Mouse (Mus musculus) embryonic facial prominence, embryonic 12.5 days (tissue): ENCODE results near the gene Btnl6. TPM values are rescaled to one million over a fixed set of nuclear protein-coding genes. Genes with fewer than 3 reads are reported as not detected.

Source experiments
- ATAC-seq: fragments of 200-750 bp; cut with Nextera tagmentation; 2 replicates; pipeline ENCODE4 v1.8.0; 2017; ENCODE audit not compliant: insufficient number of reproducible peaks, insufficient read depth, low FRiP score, low TSS enrichment
- H3K27ac ChIP-seq: fragments of 300-500 bp; sonication (generic); 2 replicates; pipeline ENCODE4 v1.5.1; 2016; ENCODE audit warnings: mild to moderate bottlenecking
- H3K27me3 ChIP-seq: fragments of 300-500 bp; sonication (generic); 2 replicates; pipeline ENCODE4 v1.6.1; 2016; ENCODE audit warnings: mild to moderate bottlenecking, moderate library complexity
- H3K36me3 ChIP-seq: fragments of 300-500 bp; sonication (generic); 2 replicates; pipeline ENCODE4 v1.6.1; 2016; ENCODE audit warnings: mild to moderate bottlenecking
- H3K4me1 ChIP-seq: fragments of 300-500 bp; sonication (generic); 2 replicates; pipeline ENCODE4 v1.6.1; 2016
- H3K4me2 ChIP-seq: fragments of 300-500 bp; sonication (generic); replicated peaks from 2 replicates; pipeline ENCODE4 v1.6.1; 2016; ENCODE audit warnings: mild to moderate bottlenecking, moderate library complexity
- H3K4me3 ChIP-seq: fragments of 300-500 bp; sonication (generic); 2 replicates; pipeline ENCODE4 v1.5.1; 2016; ENCODE audit warnings: mild to moderate bottlenecking
- H3K9ac ChIP-seq: fragments of 300-500 bp; sonication (generic); 2 replicates; pipeline ENCODE4 v1.6.1; 2016; ENCODE audit warnings: mild to moderate bottlenecking, moderate library complexity
- H3K9me3 ChIP-seq: fragments of 300-500 bp; sonication (generic); 2 replicates; pipeline ENCODE4 v1.6.1; 2016; ENCODE audit warnings: mild to moderate bottlenecking, moderate library complexity
- WGBS: fragments of 180-500 bp; shearing (Covaris S2); methylation state at CpG from one replicate; pipeline ENCODE4 v1.1.7; 2016; 5-methylcytosine and 5-hydroxymethylcytosine counted together
- polyA plus RNA-seq: library from polyadenylated mRNA; unstranded; fragments of >200 nt; fragmentation: Nextera tagmentation; extraction: Ambion mirVana; gene quantifications from 2 replicates; pipeline ENCODE4 v1.2.1, GENCODE M21; 2016

Btnl6 gene
- not detected in 2 replicates for polyA plus RNA-seq

GRCm38 (mm10) chr17:34517252-34517651 is at the start of gene Btnl6:
Gene Btnl6 (minus strand): TSS chr17:34517352.
- H3K27ac ChIP-seq, result no peak within 1 kb of the TSS
- no peaks in the 10 kb centered on the region for H3K27me3 ChIP-seq
- H3K4me1 ChIP-seq, result no peaks in the 10 kb centered on the region
- no peak within 1 kb of the TSS for H3K4me2 ChIP-seq
- 88% methylated on average over 4 of the region's 4 CpGs for WGBS
- H3K36me3 ChIP-seq, result no peaks in the 10 kb centered on the region
- no peaks in the 10 kb centered on the region for H3K9me3 ChIP-seq
- H3K9ac ChIP-seq, result no peak within 1 kb of the TSS
- H3K4me3 ChIP-seq, result no peak within 1 kb of the TSS
- no peak for ATAC-seq

- WGBS, result 39% methylated on average over 3 of the region's 3 CpGs
- Histone ChIP-seq H3K36me3 (no peaks in the 10 kb centered on the region), H3K9me3 (no peaks in the 10 kb centered on the region), H3K27me3 (no peaks in the 10 kb centered on the region; the same call in 1 of the 2 replicates), H3K9ac (no peak overlapping the region), H3K4me3 (no peak overlapping the region), H3K4me1 (peaks cover 8% of the 10 kb centered on the region), H3K4me2 (0 out of 2 replicates have a peak overlapping the region, but pooled peaks have one; percentile 21), H3K27ac (peak overlapping the region; percentile 63; the same call in 1 of the 2 replicates)
- no peak for ATAC-seq
These were observed 47.6 kb upstream of the Btnl6 start for GRCm38 (mm10) chr17:34564796-34565195.

- H3K27me3 ChIP-seq, result no peaks in the 10 kb centered on the region; the same call in 1 of the 2 replicates
- no peak within 1 kb of the TSS for H3K4me3 ChIP-seq
- H3K36me3 ChIP-seq, result no peaks in the 10 kb centered on the region
- peak within 1 kb of the TSS; percentile 21; the same call in 1 of the 2 replicates for H3K4me2 ChIP-seq
- H3K27ac ChIP-seq, result peak within 1 kb of the TSS; percentile 63
- no peak within 1 kb of the TSS for H3K9ac ChIP-seq
- no peak for ATAC-seq
- WGBS, result 9% methylated on average over 6 of the region's 6 CpGs
- H3K9me3 ChIP-seq, result no peaks in the 10 kb centered on the region
- peaks cover 8% of the 10 kb centered on the region for H3K4me1 ChIP-seq
These were observed 46.9 kb upstream of the Btnl6 start, which contains the start of gene Notch4 for GRCm38 (mm10) chr17:34564003-34564421. Gene Notch4 (plus strand): TSS chr17:34564268.

- WGBS, result 73% methylated on average over 11 of the region's 11 CpGs
- Histone ChIP-seq H3K9me3 (no peaks in the 10 kb centered on the region), H3K4me2 (no peak overlapping the region), H3K27ac (no peak overlapping the region), H3K27me3 (no peaks in the 10 kb centered on the region), H3K9ac (no peak overlapping the region), H3K4me3 (no peak overlapping the region), H3K4me1 (peaks cover 8% of the 10 kb centered on the region), H3K36me3 (no peaks in the 10 kb centered on the region)
- no peak for ATAC-seq
These were observed 46.2 kb upstream of the Btnl6 start for GRCm38 (mm10) chr17:34563354-34563753.

GRCm38 (mm10) chr17:34562595-34562994 is 45.4 kb upstream of the Btnl6 start:
- H3K4me1 ChIP-seq, result peaks cover 8% of the 10 kb centered on the region
- no peak overlapping the region for H3K4me3 ChIP-seq
- no peaks in the 10 kb centered on the region for H3K27me3 ChIP-seq
- H3K9ac ChIP-seq, result no peak overlapping the region
- H3K4me2 ChIP-seq, result no peak overlapping the region
- no peak for ATAC-seq
- H3K9me3 ChIP-seq, result no peaks in the 10 kb centered on the region
- 61% methylated on average over 3 of the region's 3 CpGs for WGBS
- H3K36me3 ChIP-seq, result no peaks in the 10 kb centered on the region
- H3K27ac ChIP-seq, result no peak overlapping the region

GRCm38 (mm10) chr17:34561200-34561599 is 44.0 kb upstream of the Btnl6 start:
- Histone ChIP-seq H3K4me1 (peaks cover 8% of the 10 kb centered on the region), H3K9me3 (no peaks in the 10 kb centered on the region), H3K4me2 (no peak overlapping the region), H3K36me3 (no peaks in the 10 kb centered on the region), H3K4me3 (no peak overlapping the region), H3K27ac (no peak overlapping the region; the same call in 1 of the 2 replicates), H3K9ac (no peak overlapping the region), H3K27me3 (no peaks in the 10 kb centered on the region)
- 40% methylated on average over 8 of the region's 8 CpGs for WGBS
- ATAC-seq, result no peak

GRCm38 (mm10) chr17:34560438-34560837 is 43.3 kb upstream of the Btnl6 start:
- Histone ChIP-seq H3K27ac (no peak overlapping the region), H3K27me3 (no peaks in the 10 kb centered on the region), H3K36me3 (no peaks in the 10 kb centered on the region), H3K4me1 (peaks cover 8% of the 10 kb centered on the region), H3K4me3 (no peak overlapping the region), H3K9me3 (no peaks in the 10 kb centered on the region), H3K4me2 (no peak overlapping the region), H3K9ac (no peak overlapping the region)
- 88% methylated on average over 6 of the region's 6 CpGs for WGBS
- ATAC-seq, result no peak

- H3K36me3 ChIP-seq, result no peaks in the 10 kb centered on the region
- no peaks in the 10 kb centered on the region for H3K9me3 ChIP-seq
- no peaks in the 10 kb centered on the region for H3K27me3 ChIP-seq
- no peak overlapping the region for H3K4me3 ChIP-seq
- peaks cover 8% of the 10 kb centered on the region for H3K4me1 ChIP-seq
- H3K9ac ChIP-seq, result no peak overlapping the region
- WGBS, result 30% methylated on average over 15 of the region's 15 CpGs
- ATAC-seq, result no peak
- H3K27ac ChIP-seq, result no peak overlapping the region
- H3K4me2 ChIP-seq, result no peak overlapping the region
These were observed 42.7 kb upstream of the Btnl6 start for GRCm38 (mm10) chr17:34559895-34560294.

GRCm38 (mm10) chr17:34559116-34559515 is 42.0 kb upstream of the Btnl6 start:
- ATAC-seq, result no peak
- no peaks in the 10 kb centered on the region for H3K36me3 ChIP-seq
- no peak overlapping the region for H3K9ac ChIP-seq
- H3K4me3 ChIP-seq, result no peak overlapping the region
- H3K4me1 ChIP-seq, result peaks cover 3% of the 10 kb centered on the region
- H3K27me3 ChIP-seq, result no peaks in the 10 kb centered on the region
- H3K4me2 ChIP-seq, result no peak overlapping the region
- WGBS, result 78% methylated on average over 7 of the region's 7 CpGs
- no peaks in the 10 kb centered on the region for H3K9me3 ChIP-seq
- no peak overlapping the region for H3K27ac ChIP-seq

GRCm38 (mm10) chr17:34557411-34557810 is 40.3 kb upstream of the Btnl6 start:
- no peak overlapping the region for H3K4me3 ChIP-seq
- H3K27me3 ChIP-seq, result no peaks in the 10 kb centered on the region
- H3K36me3 ChIP-seq, result no peaks in the 10 kb centered on the region
- no peak overlapping the region for H3K9ac ChIP-seq
- 77% methylated on average over 11 of the region's 11 CpGs for WGBS
- H3K4me2 ChIP-seq, result no peak overlapping the region
- no peak overlapping the region for H3K27ac ChIP-seq
- H3K4me1 ChIP-seq, result no peaks in the 10 kb centered on the region
- no peak for ATAC-seq
- H3K9me3 ChIP-seq, result no peaks in the 10 kb centered on the region

GRCm38 (mm10) chr17:34556406-34556805 is 39.3 kb upstream of the Btnl6 start:
- H3K9ac ChIP-seq, result no peak overlapping the region
- WGBS, result 82% methylated on average over 8 of the region's 8 CpGs
- no peak overlapping the region for H3K27ac ChIP-seq
- H3K4me3 ChIP-seq, result no peak overlapping the region
- no peak overlapping the region for H3K4me2 ChIP-seq
- H3K4me1 ChIP-seq, result no peaks in the 10 kb centered on the region
- ATAC-seq, result no peak
- no peaks in the 10 kb centered on the region for H3K27me3 ChIP-seq
- no peaks in the 10 kb centered on the region for H3K9me3 ChIP-seq
- no peaks in the 10 kb centered on the region for H3K36me3 ChIP-seq

GRCm38 (mm10) chr17:34555483-34555882 is 38.3 kb upstream of the Btnl6 start:
- Histone ChIP-seq H3K4me1 (no peaks in the 10 kb centered on the region), H3K27ac (no peak overlapping the region), H3K9me3 (no peaks in the 10 kb centered on the region), H3K4me2 (no peak overlapping the region), H3K4me3 (no peak overlapping the region), H3K9ac (no peak overlapping the region), H3K36me3 (no peaks in the 10 kb centered on the region), H3K27me3 (no peaks in the 10 kb centered on the region)
- ATAC-seq, result no peak
- WGBS, result 27% methylated on average over 5 of the region's 5 CpGs
